Mouse (Mus musculus) layer of hippocampus, postnatal 25 days (tissue): Measurements from ENCODE around the gene Cd19. TPM values are rescaled to one million over a fixed set of nuclear protein-coding genes. Genes with fewer than 3 reads are reported as not detected.

Experiments
- DNase-seq, 2 experiments: peaks; one replicate each; pipeline ENCODE4 v3.0.0; 2022; ENCODE audit warnings: mixed read lengths in 2 of 2, low spot score in 1 of 2; ENCODE audit errors: extremely low spot score in 1 of 2
- total RNA-seq, 2 experiments: library from RNA; stranded (reverse); gene quantifications; 2 replicates each; pipeline ENCODE4 v1.2.3; 2021

Gene Cd19
- total RNA-seq, result not detected

DNA sequence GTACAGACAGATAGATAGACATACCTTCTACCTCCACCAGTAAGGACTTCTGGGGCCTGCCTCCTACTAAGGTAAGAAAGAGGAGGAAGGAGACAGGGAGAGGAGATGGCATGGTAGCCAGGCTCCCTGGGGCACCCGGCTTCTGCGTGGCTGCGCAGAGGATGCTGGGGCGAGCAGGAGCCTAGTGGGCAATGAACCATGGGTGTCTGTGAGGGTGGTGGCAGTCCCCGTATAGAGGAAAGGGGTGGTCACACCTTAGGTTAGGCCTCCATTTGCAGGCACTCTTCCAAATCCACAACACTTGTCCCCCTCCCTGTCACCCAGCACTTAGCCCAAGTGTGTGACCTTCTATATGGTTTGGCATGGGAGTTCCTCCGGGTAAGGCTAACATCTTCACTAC, at the start of gene Cd19:
TSS of gene Cd19 (minus strand) at position 165 of the 400 bp plus-strand sequence.
- no peak for DNase-seq

DNA sequence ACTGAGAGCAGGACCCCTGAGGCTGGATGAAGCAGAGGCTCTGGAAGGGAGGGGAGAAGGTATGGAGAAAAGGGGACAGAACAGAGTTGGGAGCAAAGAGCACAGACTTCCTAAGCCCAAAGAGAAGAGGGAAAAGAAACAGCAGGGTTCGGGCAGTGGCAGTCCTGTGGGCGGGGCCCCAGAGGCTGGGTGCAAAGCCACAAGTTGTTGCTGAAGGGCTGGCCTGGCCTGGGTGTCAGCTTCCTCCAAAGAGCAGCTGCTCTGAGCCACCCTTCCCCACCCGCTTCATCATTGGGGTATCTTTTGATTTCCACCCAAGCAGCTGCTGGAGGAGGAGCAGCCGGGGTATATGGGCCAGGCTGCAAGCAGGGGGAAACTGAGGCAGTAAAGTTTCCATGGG, 49.4 kb upstream of the Cd19 start:
- DNase-seq, result no peak

DNA sequence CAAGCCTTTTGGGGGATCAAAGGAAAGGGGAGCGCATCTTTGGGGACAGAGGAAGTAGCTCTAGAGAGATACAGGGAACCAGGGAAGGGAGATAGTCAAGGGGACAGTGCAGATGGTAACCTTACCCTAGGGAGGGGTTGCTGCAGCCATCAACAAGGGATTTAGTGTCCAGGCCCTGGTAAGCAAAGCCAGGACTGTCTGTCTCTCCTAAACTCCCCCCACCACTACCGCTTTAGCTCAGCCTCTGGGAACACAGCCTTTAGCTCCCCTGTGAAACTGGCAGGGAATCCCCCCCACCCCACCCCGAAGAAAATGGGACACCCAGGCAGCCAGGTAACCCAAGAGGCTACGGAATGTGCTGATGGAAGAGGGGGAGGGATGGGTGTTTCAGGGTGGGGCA, 48.9 kb upstream of the Cd19 start:
- DNase-seq, result no peak

DNA sequence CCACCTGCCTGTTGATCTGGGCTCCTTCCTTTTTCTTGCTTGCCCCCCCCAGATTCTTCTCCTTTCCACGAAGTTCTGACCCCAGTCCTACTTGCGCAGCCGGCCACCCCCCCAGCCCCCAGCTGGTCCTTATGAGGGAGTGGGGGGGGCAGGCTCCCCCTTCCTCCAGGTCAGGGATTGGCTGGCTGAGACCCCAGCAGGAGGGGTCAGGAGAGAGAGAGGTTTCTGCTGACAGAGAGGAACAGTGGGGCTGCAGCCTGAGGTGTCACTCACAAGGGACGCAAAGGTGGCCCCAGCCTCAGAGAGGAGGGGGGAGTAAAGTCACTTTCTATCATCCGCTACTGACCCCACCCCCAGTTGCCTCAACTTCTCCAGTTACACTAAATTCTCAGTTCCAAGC, 48.3 kb upstream of the Cd19 start, which contains the start of gene Atp2a1:
TSS of gene Atp2a1 (minus strand) at position 105 of the 400 bp plus-strand sequence.
- DNase-seq, result no peak

GRCm38 (mm10) chr7:126461626-126462025, 46.9 kb upstream of the Cd19 start:
- DNase-seq, result no peak

DNA sequence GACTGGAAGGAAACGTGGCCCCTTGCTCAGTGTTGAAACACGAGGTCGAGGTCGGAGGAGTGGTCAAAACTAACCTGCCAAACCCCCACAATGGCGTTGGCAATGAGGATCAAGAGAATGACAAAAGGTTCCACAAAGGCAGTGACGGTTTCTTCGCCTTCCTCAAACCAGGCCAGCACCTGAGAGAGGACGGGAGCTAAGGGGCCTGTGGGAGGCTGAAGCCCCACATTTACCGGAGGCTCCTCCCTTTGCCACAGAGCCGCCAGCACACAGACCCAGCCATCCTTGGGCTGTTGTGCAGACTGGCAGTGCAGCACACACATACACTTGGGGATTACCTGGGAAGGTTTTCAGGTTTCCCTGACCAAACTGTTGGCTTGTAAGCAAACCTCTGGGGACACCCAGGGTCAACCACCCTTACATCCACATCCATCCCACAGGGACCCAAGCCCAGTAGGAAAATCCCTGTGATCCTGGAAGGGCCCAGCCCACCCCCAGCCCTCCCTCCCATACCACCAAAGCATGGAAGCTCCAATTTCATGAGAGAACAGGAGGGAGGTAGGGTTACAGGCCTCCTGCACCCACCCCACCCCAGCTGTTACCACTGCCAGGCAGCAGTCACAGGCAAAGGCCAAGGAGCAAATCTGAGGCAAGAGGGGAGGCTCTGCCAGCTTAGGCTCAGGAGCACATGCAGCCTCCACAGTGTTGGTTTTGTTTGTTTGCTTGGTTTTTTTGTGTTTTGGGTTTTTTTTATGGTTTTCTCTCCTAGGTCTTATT, 46.1 kb upstream of the Cd19 start:
- no peak for DNase-seq

- DNase-seq, result no peak
Measured at GRCm38 (mm10) chr7:126458844-126459618, 44.3 kb upstream of the Cd19 start.

DNA sequence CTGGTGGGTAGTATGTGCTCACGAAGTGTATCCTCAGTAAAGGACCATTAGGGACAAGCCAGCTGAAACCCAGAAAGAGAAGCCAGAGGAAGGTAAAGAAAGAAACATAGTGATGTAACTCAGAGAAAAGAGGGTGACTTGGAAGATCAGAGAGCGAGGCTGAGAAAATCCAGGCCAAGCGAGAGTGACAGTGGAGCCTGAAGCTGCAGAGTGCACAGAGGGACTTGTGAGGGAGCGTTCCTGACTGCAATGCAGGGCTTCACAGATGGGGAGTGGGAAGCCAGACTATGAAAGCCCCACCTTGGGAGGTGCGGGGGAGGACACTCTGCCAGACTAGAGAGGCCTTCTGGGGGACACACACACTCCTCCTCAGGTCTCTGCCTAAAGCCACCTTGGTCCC, 43.5 kb upstream of the Cd19 start:
- DNase-seq, result no peak

- DNase-seq, result no peak
Measured at GRCm38 (mm10) chr7:126456382-126457266, 41.9 kb upstream of the Cd19 start.

GRCm38 (mm10) chr7:126455242-126455641, 40.6 kb upstream of the Cd19 start:
- DNase-seq, result no peak

GRCm38 (mm10) chr7:126453861-126454260, 39.2 kb upstream of the Cd19 start:
- DNase-seq, result no peak

DNA sequence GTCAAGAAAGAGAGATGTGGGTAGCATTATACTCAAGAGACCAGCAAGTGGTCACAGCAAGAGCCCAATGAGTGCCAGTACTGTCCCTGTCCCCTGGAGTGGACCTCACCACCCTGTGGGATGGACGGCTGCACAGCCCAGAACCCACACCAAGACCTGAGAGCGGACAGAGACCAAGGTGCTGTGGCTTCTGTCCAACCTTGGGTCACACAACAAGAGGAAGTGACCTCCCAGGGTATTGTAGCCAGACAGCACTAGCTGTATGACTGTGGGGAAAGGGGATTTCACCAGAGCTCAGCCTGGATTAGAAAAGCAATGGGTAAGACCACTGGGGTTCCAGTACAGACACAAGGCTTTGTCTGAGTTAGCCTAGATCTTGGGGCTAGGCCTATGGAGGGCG, 37.6 kb upstream of the Cd19 start:
- DNase-seq, result no peak

DNA sequence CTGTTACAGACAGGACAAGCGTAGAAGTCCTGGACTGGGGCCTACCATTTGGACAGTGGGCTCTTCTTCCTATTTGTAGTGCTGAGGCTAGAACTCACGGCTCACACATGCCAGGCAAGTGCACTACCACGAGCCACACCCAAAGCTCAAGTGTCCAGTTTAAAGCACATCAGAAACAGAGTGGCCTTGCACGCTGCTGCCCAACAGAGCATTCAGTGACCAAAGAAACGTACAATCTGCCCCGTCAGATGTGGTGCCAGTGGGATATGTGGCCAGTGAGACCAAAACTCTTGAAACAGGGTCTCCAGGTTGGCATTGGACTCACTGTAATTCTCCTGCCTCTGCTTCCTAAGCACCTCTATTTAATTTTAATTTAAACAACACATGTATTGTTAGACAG, 36.0 kb upstream of the Cd19 start:
- DNase-seq, result no peak

DNA sequence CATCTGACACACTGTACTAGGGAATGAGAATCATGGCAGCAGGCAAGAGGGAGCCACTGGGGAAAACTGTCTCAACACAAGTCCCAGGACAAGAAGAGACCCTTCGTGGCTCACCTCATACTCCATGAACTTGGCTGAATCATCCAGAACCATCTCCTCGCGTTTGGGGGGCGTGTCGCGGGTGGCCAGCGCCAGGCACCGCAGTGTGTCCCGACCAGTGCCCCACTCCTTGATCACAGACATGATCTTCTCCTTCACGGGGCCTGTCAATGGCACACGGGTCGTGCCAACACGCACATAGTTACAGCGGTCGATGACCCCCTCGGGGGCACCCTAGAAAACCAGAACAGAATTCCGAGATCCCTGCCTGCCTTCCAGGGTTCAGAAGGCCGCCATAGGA, 35.3 kb upstream of the Cd19 start:
- DNase-seq, result no peak

GRCm38 (mm10) chr7:126448481-126448880, 33.8 kb upstream of the Cd19 start:
- DNase-seq, result no peak

DNA sequence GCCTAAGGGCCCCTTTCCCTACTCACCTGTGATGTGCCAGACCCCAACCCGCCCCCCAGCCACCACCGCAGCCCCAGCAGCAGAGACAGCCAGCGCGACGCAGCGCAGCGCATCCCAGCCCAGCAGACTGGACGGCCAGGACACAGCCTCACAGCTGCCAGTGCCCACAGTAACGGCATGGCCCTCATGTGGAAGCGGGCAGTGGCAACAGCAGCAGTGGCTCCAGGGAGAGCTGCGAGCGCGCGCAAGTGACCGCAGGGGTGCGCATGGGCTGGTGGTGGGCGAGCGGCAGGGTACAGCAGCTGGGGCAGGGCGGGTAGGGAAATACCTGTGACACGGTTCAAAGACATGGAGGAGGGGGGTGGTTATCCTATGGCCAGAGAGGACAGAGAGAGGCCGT, 31.5 kb upstream of the Cd19 start:
- no peak for DNase-seq

DNA sequence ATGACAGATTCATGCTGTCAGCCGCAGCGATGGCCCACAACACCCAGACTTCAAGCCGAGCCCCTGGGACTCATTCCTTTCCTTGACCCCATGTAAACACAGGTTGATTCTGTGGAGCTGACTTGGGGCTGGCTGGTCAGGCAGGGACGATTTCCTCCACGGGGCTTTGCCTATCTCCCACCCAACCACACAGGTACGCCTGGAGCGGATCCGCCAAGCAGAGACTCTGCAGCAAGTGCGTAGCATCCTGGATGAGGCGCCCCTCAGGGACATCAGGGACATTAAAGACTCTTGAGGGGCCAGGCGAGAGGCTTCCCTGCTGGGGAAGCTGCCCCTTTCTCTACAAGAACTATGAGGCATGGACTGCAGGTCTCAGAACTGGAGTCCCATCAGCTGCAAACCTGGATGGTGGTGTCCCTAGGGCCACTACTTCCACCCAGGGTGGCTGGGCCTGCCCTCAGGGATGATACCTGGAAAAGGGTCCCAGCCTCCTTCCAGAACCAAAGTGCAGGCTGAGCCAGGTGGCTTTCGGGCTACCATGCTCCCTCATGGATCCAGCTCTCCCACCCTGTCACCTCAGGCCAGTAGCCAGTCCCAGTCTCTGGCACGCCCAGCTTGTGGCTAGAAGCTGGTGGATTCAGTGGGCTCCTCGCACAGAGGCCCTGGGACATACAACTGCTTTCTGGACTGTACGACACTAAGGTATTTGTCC, 30.6 kb upstream of the Cd19 start:
- DNase-seq, result no peak

GRCm38 (mm10) chr7:126444536-126444935, 29.8 kb upstream of the Cd19 start:
- DNase-seq, result no peak

- DNase-seq, result no peak
Measured at GRCm38 (mm10) chr7:126443997-126444396, 29.3 kb upstream of the Cd19 start.

DNA sequence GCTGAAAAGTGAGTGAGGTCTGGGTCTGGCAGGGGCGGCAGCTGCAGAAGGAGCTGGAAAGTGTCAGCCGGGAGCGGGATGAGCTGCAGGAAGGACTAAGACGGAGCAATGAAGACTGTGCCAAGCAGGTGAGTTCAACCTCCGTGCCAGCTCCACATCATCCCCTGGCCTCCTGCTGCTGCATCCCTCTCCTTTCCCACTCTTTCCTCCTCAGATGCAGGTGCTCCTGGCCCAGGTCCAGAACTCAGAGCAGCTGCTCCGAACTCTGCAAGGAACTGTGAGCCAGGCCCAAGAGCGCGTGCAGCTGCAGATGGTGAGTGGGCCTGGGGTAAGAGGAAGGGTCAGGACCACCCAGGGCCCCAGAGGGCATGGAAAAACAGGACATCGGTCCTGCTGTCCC, 25.4 kb upstream of the Cd19 start:
- no peak for DNase-seq
